Mouse (Mus musculus) liver, adult 2 months (tissue): ENCODE results near the gene Tceal7. TPM values are rescaled to one million over a fixed set of nuclear protein-coding genes. Genes with fewer than 3 reads are reported as not detected.
"Not testable (repeated sequence)": the region's sequence is repeated elsewhere in the genome, so short reads cannot be mapped to it uniquely, and the experiment has no call there.

Experiments used
- DNase-seq: peaks from one replicate; pipeline ENCODE4 v3.0.0-alpha.2; 2011; ENCODE audit warnings: low read depth, low spot score; ENCODE audit errors: extremely low read depth
- H3K27ac ChIP-seq: fragments of 200-500 bp; replicated peaks from 2 replicates; pipeline ENCODE4 v1.5.1; 2012; ENCODE audit warnings: low read depth, mild to moderate bottlenecking, control low read depth, inconsistent platforms, low read length; ENCODE audit not compliant: insufficient read depth
- H3K27me3 ChIP-seq: fragments of 200-500 bp; 2 replicates; pipeline ENCODE4 v1.6.1; 2012; ENCODE audit warnings: mild to moderate bottlenecking, moderate library complexity, low read length, inconsistent platforms; ENCODE audit not compliant: control insufficient read depth, insufficient read depth
- H3K36me3 ChIP-seq: fragments of 200-500 bp; 2 replicates; pipeline ENCODE4 v1.6.1; 2012; ENCODE audit warnings: low read length, inconsistent platforms; ENCODE audit not compliant: control insufficient read depth, insufficient read depth
- H3K4me1 ChIP-seq: fragments of 200-500 bp; 2 replicates; pipeline ENCODE4 v1.6.1; 2011; ENCODE audit warnings: low read length; ENCODE audit not compliant: control insufficient read depth, insufficient read depth
- H3K4me3 ChIP-seq: fragments of 200-500 bp; 2 replicates; pipeline ENCODE4 v1.5.1; 2011; ENCODE audit warnings: low read depth, mild to moderate bottlenecking, control low read depth, low read length, moderate library complexity; ENCODE audit not compliant: insufficient read depth
- H3K79me2 ChIP-seq: fragments of 200-500 bp; 2 replicates; pipeline ENCODE4 v1.6.1; 2012; ENCODE audit warnings: inconsistent platforms, mild to moderate bottlenecking, low read length, moderate library complexity; ENCODE audit not compliant: control insufficient read depth, insufficient read depth
- H3K9ac ChIP-seq: fragments of 200-500 bp; 2 replicates; pipeline ENCODE4 v1.6.1; 2012; ENCODE audit warnings: low read depth, mild to moderate bottlenecking, control low read depth, inconsistent platforms, low read length
- CTCF ChIP-seq: fragments of 200-500 bp; IDR thresholded peaks from 2 replicates; pipeline ENCODE4 v1.5.1; 2011; ENCODE audit warnings: low read depth, low read length, control low read depth
- POLR2A ChIP-seq: fragments of 200-500 bp; IDR thresholded peaks from 2 replicates; pipeline ENCODE4 v1.6.1; 2011; ENCODE audit warnings: low read length, control low read depth; ENCODE audit not compliant: insufficient read depth; ENCODE audit errors: extremely low read depth
- WGBS: fragments of 180-500 bp; shearing (Covaris S2); methylation state at CpG from one replicate; pipeline ENCODE4 v1.1.7; 2018; 5-methylcytosine and 5-hydroxymethylcytosine counted together
- polyA plus RNA-seq: library from polyadenylated mRNA; depleted of rRNA; stranded (reverse); fragments of >200 nt; gene quantifications from 2 replicates; pipeline ENCODE4 v1.2.3, GENCODE M21; 2012
- total RNA-seq: library from RNA; depleted of rRNA; stranded (reverse); fragments of >200 nt; gene quantifications from 2 replicates; pipeline ENCODE4 v1.2.3, GENCODE M21; 2014

Tceal7 gene
- total and polyA plus RNA-seq, 2 experiments = not detected

DNA sequence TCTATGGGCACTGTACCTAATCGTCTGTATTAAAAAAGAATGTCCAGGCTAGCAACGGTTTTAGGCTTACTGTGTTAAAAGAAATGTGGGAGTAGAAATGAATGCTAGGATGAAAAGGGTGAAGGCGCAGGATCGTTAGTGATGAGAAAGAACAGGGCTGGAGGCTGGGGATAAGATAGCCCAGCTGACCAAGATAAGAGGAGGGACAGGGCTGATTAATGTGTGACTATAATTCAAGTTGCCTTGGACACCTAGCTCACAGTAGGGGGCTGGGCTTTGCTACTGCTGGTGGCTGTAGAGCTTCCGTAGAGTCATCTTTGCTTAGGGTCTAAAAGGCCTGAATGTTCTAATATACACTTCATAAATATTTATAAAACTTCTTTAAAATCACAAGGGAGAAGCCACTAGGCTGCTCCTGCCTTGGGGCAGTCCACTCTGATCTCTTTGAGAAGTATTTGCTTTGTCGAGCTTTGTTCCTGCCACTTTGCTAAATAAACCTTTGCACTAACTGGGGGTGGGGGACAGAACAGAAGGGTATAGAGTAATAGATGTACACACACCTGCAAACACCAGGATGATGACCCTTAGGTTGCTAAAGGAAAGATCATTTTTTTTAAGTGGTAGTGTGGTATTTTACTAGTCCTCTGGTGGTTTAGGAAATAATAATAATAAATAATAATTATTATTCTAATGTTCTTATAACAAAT is 37.6 kb downstream of the Tceal7 start:
- WGBS = 15% methylated on average over 6 of the region's 6 CpGs
- Histone ChIP-seq H3K27me3 (no peaks in the 10 kb centered on the region), H3K4me1 (no peaks in the 10 kb centered on the region), H3K4me3 (no peak overlapping the region), H3K9ac (no peak overlapping the region), H3K36me3 (no peaks in the 10 kb centered on the region; the same call in 1 of the 2 replicates), H3K27ac (no peak overlapping the region), H3K79me2 (no peaks in the 10 kb centered on the region)
- TF ChIP-seq POLR2A (no peak), CTCF (no peak)
- DNase-seq = no peak

DNA sequence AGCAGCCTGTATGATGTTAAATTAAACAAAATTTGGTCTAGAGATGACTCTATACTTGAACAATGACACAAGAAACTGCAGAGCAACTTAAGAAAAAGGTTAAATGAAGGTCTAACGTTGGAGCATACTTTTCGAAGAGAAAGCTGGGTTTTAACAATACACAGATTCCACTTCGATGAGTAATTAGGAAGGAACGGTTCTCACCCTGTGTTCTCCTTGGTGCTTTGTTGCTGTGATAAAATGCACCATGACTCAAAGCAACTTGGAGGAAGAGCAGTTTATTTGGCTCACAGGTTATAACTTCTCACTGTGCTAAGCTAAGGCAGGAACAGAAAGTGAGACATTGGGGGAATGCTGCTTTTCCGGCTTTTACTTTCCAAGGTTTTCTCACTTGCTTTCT is 53.1 kb downstream of the Tceal7 start:
- 84% methylated on average over 5 of the region's 5 CpGs for WGBS
- no peaks in the 10 kb centered on the region for H3K4me1 ChIP-seq
- no peaks in the 10 kb centered on the region for H3K27me3 ChIP-seq
- TF ChIP-seq CTCF = no peak
- TF ChIP-seq POLR2A = no peak
- H3K4me3 ChIP-seq = no peak overlapping the region
- H3K79me2 ChIP-seq = no peaks in the 10 kb centered on the region
- H3K9ac ChIP-seq = no peak overlapping the region
- no peak overlapping the region for H3K27ac ChIP-seq
- no peaks in the 10 kb centered on the region for H3K36me3 ChIP-seq
- no peak for DNase-seq

DNA sequence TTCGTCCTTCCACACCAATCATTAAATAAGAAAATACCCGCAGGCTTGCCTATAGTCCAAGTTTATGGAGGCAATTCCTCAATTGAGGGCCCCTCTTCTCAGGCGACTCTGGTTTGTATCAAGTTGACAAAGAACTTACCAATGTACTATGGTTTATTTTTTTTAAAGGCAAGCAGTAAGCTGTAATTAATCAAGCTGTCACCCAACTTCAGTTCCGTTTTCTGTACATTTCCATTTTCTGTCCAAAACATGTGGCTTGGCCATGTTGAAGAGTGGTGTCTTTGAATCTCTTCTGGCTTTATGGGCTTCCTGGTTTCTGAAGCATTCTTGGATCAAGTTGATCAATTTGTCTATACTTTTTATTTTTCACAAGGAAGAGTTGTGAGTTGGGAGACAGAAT is 53.6 kb downstream of the Tceal7 start:
- no peak for DNase-seq
- whole genome bisulfite sequencing = 81% methylated on average over 4 of the region's 4 CpGs
- TF ChIP-seq POLR2A (no peak), CTCF (no peak)
- no peaks in the 10 kb centered on the region for H3K36me3 ChIP-seq
- no peaks in the 10 kb centered on the region for H3K4me1 ChIP-seq
- no peak overlapping the region for H3K4me3 ChIP-seq
- no peaks in the 10 kb centered on the region for H3K79me2 ChIP-seq
- no peaks in the 10 kb centered on the region for H3K27me3 ChIP-seq
- H3K27ac ChIP-seq = no peak overlapping the region
- H3K9ac ChIP-seq = no peak overlapping the region

DNA sequence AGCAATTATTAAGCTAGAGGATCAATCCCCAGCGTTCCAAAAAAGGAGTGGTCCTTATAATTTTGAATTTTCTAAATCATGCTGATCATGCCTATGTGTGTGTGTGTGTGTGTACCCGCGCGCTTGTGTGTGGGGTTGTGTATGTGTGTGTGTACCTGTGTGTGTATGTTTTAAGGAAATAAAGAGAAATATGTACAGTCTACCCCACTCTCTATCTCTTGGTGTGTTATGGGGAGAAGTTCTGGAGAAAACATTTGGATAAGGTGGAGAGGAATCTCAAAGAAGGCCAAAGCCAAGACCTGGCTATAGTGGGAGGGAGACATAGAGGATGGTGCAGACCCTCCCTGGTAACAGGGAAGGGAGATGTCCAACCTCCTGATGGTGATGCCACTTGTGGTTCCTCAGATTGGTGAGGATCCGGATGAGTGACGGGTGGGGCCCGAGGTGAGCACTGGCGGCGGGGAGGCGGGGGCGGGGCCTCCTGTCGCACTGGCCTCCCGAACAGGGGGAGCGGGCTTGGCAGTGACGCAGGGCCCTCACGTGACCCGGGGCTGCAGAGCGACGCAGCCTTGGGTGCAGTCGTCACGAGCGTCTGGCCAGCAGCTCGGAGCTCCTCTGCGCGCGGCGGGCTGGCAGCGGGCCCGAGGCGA is 55.3 kb downstream of the Tceal7 start, which contains the start of gene Bex3:
Gene Bex3, plus strand, starts transcription at position 511 of the 650 bp plus-strand sequence.
- H3K9ac ChIP-seq, H3K4me1 ChIP-seq, DNase-seq, H3K79me2 ChIP-seq, H3K36me3 ChIP-seq, H3K27ac ChIP-seq, H3K27me3 ChIP-seq: not testable (repeated sequence)
- peak within 1 kb of the TSS; percentile 44; the same call in 1 of the 2 replicates for H3K4me3 ChIP-seq
- 47% methylated on average over 4 of the region's 30 CpGs for WGBS

DNA sequence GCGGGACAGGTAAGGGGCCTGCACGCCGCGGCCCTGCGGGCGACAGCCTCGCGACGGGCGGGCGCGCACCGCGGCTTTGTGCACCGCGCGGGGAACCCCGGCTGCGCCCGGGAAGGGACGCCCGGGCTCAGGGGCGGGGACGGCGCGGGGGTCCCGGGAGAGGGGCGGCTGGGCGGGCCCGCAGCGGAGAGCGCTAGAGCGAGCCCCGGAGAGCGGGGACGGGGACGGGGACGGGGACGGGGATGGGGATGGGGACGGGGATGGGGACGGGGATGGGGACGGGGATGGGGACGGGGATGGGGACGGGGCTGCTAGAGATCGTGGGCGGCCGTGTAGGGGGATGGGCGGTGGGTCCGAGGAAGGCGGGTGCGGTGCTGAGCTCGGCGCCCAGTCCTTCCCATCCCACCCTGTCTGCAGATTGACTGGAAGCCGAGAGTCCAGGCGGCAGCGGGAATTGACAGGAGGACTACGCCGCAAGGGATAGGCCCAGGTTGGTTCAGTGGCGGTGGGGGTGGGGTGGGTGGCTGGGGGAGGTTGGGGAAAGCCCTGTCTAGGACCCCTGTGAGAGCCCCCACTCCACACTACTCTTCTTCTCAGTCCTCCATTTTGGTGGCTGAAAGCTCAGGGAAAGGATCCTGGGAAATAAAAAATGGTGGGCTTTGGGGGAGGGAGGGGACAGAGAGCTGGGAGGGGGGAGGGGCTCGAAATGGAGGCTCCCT is 56.0 kb downstream of the Tceal7 start:
- not testable (repeated sequence) for H3K27ac ChIP-seq, DNase-seq, H3K9ac ChIP-seq, H3K79me2 ChIP-seq, H3K27me3 ChIP-seq, H3K36me3 ChIP-seq, H3K4me1 ChIP-seq
- H3K4me3 ChIP-seq = peak overlapping the region; percentile 44; the same call in 1 of the 2 replicates
- 0% methylated on average over 1 of the region's 60 CpGs for WGBS

DNA sequence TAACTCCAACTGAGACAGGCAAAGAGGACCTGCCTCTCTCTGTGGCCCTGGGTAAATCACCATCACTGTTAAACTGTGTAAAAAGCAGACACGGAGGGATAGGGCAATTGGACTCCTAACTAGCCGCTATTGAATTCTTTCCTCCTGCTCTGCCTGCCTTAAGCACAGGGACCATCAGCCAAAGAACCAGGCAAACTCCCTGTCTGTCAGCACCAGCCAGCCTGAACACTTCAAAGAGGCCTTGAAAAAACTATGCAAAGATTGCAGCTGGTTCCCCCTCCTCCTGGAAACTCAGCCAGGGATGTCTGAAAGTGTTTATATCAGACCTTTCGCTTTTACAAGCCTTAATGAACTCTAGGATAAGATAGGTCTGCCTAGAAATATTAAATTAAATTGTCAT is 60.0 kb downstream of the Tceal7 start:
- no peak overlapping the region for H3K9ac ChIP-seq
- H3K79me2 ChIP-seq = no peaks in the 10 kb centered on the region
- WGBS = 43% methylated on average over 3 of the region's 3 CpGs
- H3K27ac ChIP-seq = no peak overlapping the region
- no peak for DNase-seq
- TF ChIP-seq POLR2A (no peak), CTCF (no peak)
- H3K4me1 ChIP-seq = no peaks in the 10 kb centered on the region
- no peak overlapping the region for H3K4me3 ChIP-seq
- no peaks in the 10 kb centered on the region for H3K27me3 ChIP-seq
- H3K36me3 ChIP-seq = no peaks in the 10 kb centered on the region
